Comparison of ENCODE assay signal across 13 mouse cellular contexts in genomic region chr8:126565231-126565781, GRCm38 (mm10). TPM values are rescaled to one million over a fixed set of nuclear protein-coding genes. Genes with fewer than 3 reads are reported as not detected.
A peak's percentile ranks its signal among the peaks of the same experiment; 100 is the strongest.
DNase-seq lines count a peak whose midpoint lies in the region; ATAC-seq and TF ChIP-seq lines count a peak whose summit lies in the region.
"Had no signal": no experiment of that assay in that cellular context is flagged by ENCODE, and none has a peak within 500 bp of the region (broad histone marks: within the 10 kb centered on the region; RNA-seq: fewer than 3 reads in every experiment).

No protein-coding gene starts in this region.

- peaks cover 22% of the 10 kb centered on the region for H3K4me1 ChIP-seq in brown adipose tissue, adult 24 weeks (ENCODE audit: control insufficient read depth, insufficient read depth, insufficient read length, low read length)
- H3K4me1 ChIP-seq in megakaryocyte, embryonic 14.5 days, result peaks cover 82% of the 10 kb centered on the region

- H3K27me3 ChIP-seq in megakaryocyte, embryonic 14.5 days (replicated peaks), result no peaks in the 10 kb centered on the region
- H3K27me3 ChIP-seq: hindbrain, embryonic 13.5 days had no signal

- H3K27ac ChIP-seq in layer of hippocampus, adult 2 months, result peak overlapping the region; percentile 87
- H3K27ac ChIP-seq in brown adipose tissue, adult 24 weeks (replicated peaks; ENCODE audit: low read depth, low read length), result peak overlapping the region; percentile 94
- H3K27ac ChIP-seq: liver, embryonic 14.5 days had no signal

- ATAC-seq in granulocyte monocyte progenitor cell, adult 5-6 weeks (replicated peaks; ENCODE audit: poor library complexity, severe bottlenecking), result peak; percentile 80

- H3K9me3 ChIP-seq in megakaryocyte, embryonic 14.5 days, result 0 out of 2 replicates have a peak, but pooled peaks cover 3% of the 10 kb centered on the region
- H3K9me3 ChIP-seq: hindbrain, embryonic 13.5 days had no signal

- no peak for DNase-seq in layer of hippocampus, adult 2 months (ENCODE audit: low spot score in 2 of 2)
- DNase-seq in layer of hippocampus, adult 18-20 months (ENCODE audit: low spot score in 2 of 2), result no peak
- no peak for DNase-seq in thymus, postnatal 14 days
- no peak for DNase-seq in ovary, adult 18-20 months (ENCODE audit: low spot score)
- DNase-seq: adrenal gland, postnatal 36 days; cerebellum, adult 9-11 months; spleen, adult 18-20 months; thymus, postnatal 25 days had no signal

- no peak overlapping the region for H3K4me3 ChIP-seq in layer of hippocampus, adult 2 months
- H3K4me3 ChIP-seq in brown adipose tissue, adult 24 weeks (ENCODE audit: insufficient read depth, low read depth, low read length), result no peak overlapping the region
- peak overlapping the region; percentile 66 for H3K4me3 ChIP-seq in megakaryocyte, embryonic 14.5 days (replicated peaks)
- H3K4me3 ChIP-seq: hindbrain, embryonic 13.5 days had no signal

- no peaks in the 10 kb centered on the region for H3K36me3 ChIP-seq in megakaryocyte, embryonic 14.5 days (replicated peaks; ENCODE audit: low read length)
- H3K36me3 ChIP-seq: hindbrain, embryonic 13.5 days had no signal

- no peak for TF ChIP-seq CTCF in layer of hippocampus, adult 2 months (conservative IDR thresholded peaks at IDR 0.05)

RNA-seq across cellular contexts. Expression of gene Irf2bp2, which starts 28.5 kb away (rescaled TPM):
- 10 to 100 TPM; 53.0 to 60.4 TPM for total RNA-seq in layer of hippocampus, adult 2 months (2021)
- total RNA-seq in layer of hippocampus, adult 18-20 months (2021), result 10 to 100 TPM; 62.6 to 73.0 TPM
- polyA plus RNA-seq in brown adipose tissue, adult 24 weeks (2012; ENCODE audit: insufficient read depth, insufficient read length, missing spikeins), result 12.0 and 24.3 TPM in 2 replicates
- total RNA-seq in granulocyte monocyte progenitor cell, adult 5-6 weeks (2014; fragmentation: Nextera tagmentation), result 112 and 113 TPM in 2 replicates
- 97.9 and 112 TPM in 2 replicates for total RNA-seq in granulocyte monocyte progenitor cell, adult 5-6 weeks (2017)
- 51.5 and 58.6 TPM in 2 replicates for polyA plus RNA-seq in megakaryocyte, embryonic 14.5 days (2012; ENCODE audit: insufficient read depth, low replicate concordance)
